Mouse (Mus musculus) kidney, postnatal 0 days (tissue): ENCODE data around the gene Piezo1. TPM values are rescaled to one million over a fixed set of nuclear protein-coding genes. Genes with fewer than 3 reads are reported as not detected.

Source experiments
- ATAC-seq: fragments of 200-750 bp; cut with Nextera tagmentation; replicated peaks from 2 replicates; pipeline ENCODE4 v1.8.0; 2017; ENCODE audit warnings: low read depth, moderate number of reproducible peaks, moderate TSS enrichment, moderate library complexity; ENCODE audit not compliant: low FRiP score
- DNase-seq: peaks from one replicate; pipeline ENCODE4 v3.0.0-alpha.2; 2016; ENCODE audit warnings: low spot score
- H3K27ac ChIP-seq: fragments of 300-500 bp; sonication (generic); 2 replicates; pipeline ENCODE4 v1.5.1; 2014; ENCODE audit warnings: mild to moderate bottlenecking
- H3K27me3 ChIP-seq: fragments of 300-500 bp; sonication (generic); 2 replicates; pipeline ENCODE4 v1.6.1; 2014; ENCODE audit warnings: low read length, mixed read lengths; ENCODE audit not compliant: insufficient read depth
- H3K36me3 ChIP-seq: fragments of 300-500 bp; sonication (generic); 2 replicates; pipeline ENCODE4 v1.6.1; 2014; ENCODE audit warnings: low read length, mixed read lengths; ENCODE audit not compliant: insufficient read depth
- H3K4me1 ChIP-seq: fragments of 300-500 bp; sonication (generic); replicated peaks from 2 replicates; pipeline ENCODE4 v1.6.1; 2014; ENCODE audit warnings: antibody characterized with exemption, low read length, mixed read lengths; ENCODE audit not compliant: insufficient read depth
- H3K4me2 ChIP-seq: fragments of 300-500 bp; sonication (generic); 2 replicates; pipeline ENCODE4 v1.6.1; 2014; ENCODE audit warnings: mild to moderate bottlenecking, low read length, moderate library complexity, mixed read lengths
- H3K4me3 ChIP-seq: fragments of 300-500 bp; sonication (generic); replicated peaks from 2 replicates; pipeline ENCODE4 v1.5.1; 2014; ENCODE audit warnings: low read depth, low read length
- H3K9ac ChIP-seq: fragments of 300-500 bp; sonication (generic); 2 replicates; pipeline ENCODE4 v1.6.1; 2014; ENCODE audit warnings: low read depth, low read length
- H3K9me3 ChIP-seq: fragments of 300-500 bp; sonication (generic); replicated peaks from 2 replicates; pipeline ENCODE4 v1.6.1; 2016; ENCODE audit warnings: low read length, inconsistent platforms, mixed read lengths
- CTCF ChIP-seq: IDR thresholded peaks from 2 replicates; pipeline ENCODE4 v1.5.1; 2016; ENCODE audit warnings: antibody characterized with exemption, low read depth, mild to moderate bottlenecking, moderate library complexity
- WGBS: fragments of 180-500 bp; shearing (Covaris S2); extraction: QIAGEN DNeasy Blood & Tissue Kit; methylation state at CpG from one replicate; pipeline ENCODE4 v1.1.7; 2014; 5-methylcytosine and 5-hydroxymethylcytosine counted together
- polyA plus RNA-seq: library from polyadenylated mRNA; unstranded; fragments of >200 nt; fragmentation: Nextera tagmentation; extraction: Ambion mirVana; gene quantifications from 2 replicates; pipeline ENCODE4 v1.2.1, GENCODE M21; 2015

Gene Piezo1
- polyA plus RNA-seq, 1 experiment from 2014 or later, result 14.9 TPM

DNA sequence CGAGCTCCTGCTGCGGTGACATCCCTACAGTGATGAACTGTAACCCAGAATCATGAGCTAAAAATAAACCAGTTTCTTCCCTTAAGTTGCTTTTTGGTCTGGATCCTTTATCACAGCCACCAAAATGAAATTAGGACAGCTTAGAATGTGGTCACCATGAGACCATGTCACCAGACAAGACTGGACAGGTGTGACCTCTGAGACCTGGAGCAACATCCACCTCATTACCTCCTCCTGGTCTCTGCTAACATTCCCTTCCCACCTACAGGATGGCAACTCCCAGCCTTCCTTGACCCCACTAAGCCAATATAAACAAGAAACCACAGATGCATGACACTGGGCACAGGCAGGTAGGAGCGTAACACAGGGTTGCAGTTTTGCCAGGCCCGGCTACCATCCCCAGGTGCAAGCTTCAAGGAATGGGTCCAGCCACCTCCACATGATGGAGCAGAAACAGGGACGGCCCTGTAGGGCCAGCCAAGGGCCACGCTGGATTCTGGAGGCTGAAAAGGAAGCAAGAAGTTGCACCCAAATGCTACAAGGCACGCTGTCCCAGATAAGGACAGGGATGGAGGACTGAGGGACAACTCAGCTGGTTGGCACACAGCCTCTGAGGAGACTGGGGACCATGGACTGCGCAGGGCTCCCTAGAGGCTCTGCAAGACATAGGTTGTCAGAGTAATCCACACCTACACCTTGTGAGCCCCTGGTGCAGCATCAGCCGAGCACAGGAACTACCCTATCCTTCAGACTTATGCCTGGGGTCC is 12.6 kb downstream of the Piezo1 start:
- Histone ChIP-seq H3K9me3 (no peaks in the 10 kb centered on the region), H3K4me3 (no peak overlapping the region), H3K4me1 (peaks cover 24% of the 10 kb centered on the region; the same call in 1 of the 2 replicates), H3K4me2 (no peak overlapping the region), H3K36me3 (0 out of 2 replicates have a peak, but pooled peaks cover 2% of the 10 kb centered on the region), H3K27ac (0 out of 2 replicates have a peak overlapping the region, but pooled peaks have one; percentile 85), H3K27me3 (no peaks in the 10 kb centered on the region), H3K9ac (no peak overlapping the region)
- ATAC-seq, result no peak
- no peak for TF ChIP-seq CTCF
- DNase-seq, result no peak
- 85% methylated on average over 9 of the region's 9 CpGs for WGBS

DNA sequence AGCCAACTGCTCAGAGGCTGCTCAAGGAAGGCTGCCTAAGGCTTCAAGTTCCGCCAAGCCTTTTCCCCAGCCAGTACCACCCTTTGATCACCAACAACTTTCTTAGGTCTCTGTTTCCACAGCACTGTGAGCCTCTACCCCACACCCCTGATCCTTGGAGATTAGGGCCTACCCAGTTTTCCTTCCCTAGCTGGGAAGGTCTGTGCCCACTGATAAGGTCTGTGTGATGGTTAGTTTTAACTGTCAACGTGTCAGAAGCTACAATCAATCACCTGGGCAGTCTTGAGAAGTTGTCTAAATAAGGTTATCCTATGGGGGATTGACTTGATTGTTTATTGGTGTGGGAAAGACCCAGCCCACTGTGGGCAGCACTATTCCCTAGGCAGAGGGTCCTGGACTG is 13.3 kb downstream of the Piezo1 start:
- Histone ChIP-seq H3K4me1 (peaks cover 24% of the 10 kb centered on the region; the same call in 1 of the 2 replicates), H3K4me2 (no peak overlapping the region), H3K9ac (no peak overlapping the region), H3K9me3 (no peaks in the 10 kb centered on the region), H3K36me3 (0 out of 2 replicates have a peak, but pooled peaks cover 2% of the 10 kb centered on the region), H3K27ac (peak overlapping the region; percentile 85), H3K27me3 (no peaks in the 10 kb centered on the region), H3K4me3 (no peak overlapping the region)
- DNase-seq (no peak), ATAC-seq (no peak)
- WGBS, result 81% methylated on average over 2 of the region's 2 CpGs
- no peak for TF ChIP-seq CTCF

DNA sequence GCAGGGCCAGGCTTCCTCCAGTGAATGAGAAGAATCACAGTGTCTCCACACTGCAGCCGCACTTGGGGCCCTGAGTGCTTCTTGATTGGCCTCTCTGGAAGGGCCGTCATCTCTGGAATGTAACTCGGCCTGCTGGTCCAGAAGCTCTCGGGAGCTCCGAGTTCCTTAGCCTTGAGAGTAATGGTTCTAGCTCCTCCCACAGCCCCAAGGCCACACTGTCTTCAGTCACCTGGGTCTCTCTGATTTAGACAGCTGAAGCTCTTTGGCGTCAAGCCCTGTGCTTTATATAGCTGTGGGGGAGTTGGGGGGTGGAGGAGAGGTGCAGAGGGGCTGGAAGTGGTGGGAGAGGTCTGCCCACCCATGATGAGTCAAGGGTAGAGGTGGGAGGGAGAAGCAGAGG is 14.1 kb downstream of the Piezo1 start:
- TF ChIP-seq CTCF, result no peak
- peak overlapping the region; percentile 85 for H3K27ac ChIP-seq
- no peaks in the 10 kb centered on the region for H3K9me3 ChIP-seq
- 0 out of 2 replicates have a peak, but pooled peaks cover under 1% of the 10 kb centered on the region for H3K36me3 ChIP-seq
- H3K27me3 ChIP-seq, result no peaks in the 10 kb centered on the region
- H3K4me2 ChIP-seq, result no peak overlapping the region
- WGBS, result 9% methylated on average over 6 of the region's 6 CpGs
- H3K9ac ChIP-seq, result no peak overlapping the region
- no peak overlapping the region for H3K4me3 ChIP-seq
- ATAC-seq (peak; percentile 85), DNase-seq (peak; percentile 93)
- H3K4me1 ChIP-seq, result peaks cover 25% of the 10 kb centered on the region; the same call in 1 of the 2 replicates

DNA sequence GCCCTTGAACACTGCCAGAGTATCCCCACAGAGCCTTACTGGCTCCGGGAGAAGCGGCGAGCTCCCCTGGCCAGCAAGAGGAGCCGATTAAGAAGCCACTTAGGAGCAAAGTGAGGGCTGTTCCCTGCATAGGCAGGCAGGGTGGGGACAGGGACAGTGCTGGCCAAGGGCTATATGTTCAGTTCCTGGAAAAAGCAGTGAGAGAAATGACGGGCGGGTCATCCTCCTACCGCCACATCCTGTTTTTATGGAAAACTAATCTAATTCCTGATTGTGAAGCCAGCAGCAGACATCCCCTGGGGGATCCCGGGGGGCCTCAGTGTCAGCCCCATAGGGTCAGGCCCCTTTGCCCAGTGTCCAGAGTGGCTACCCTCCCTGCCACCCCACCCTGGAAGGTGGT is 19.8 kb downstream of the Piezo1 start:
- DNase-seq (no peak), ATAC-seq (no peak)
- Histone ChIP-seq H3K36me3 (no peaks in the 10 kb centered on the region), H3K27ac (peak overlapping the region; percentile 57), H3K9ac (no peak overlapping the region), H3K27me3 (no peaks in the 10 kb centered on the region), H3K9me3 (no peaks in the 10 kb centered on the region), H3K4me2 (no peak overlapping the region), H3K4me1 (peaks cover 26% of the 10 kb centered on the region), H3K4me3 (no peak overlapping the region)
- 48% methylated on average over 8 of the region's 8 CpGs for WGBS
- no peak for TF ChIP-seq CTCF

DNA sequence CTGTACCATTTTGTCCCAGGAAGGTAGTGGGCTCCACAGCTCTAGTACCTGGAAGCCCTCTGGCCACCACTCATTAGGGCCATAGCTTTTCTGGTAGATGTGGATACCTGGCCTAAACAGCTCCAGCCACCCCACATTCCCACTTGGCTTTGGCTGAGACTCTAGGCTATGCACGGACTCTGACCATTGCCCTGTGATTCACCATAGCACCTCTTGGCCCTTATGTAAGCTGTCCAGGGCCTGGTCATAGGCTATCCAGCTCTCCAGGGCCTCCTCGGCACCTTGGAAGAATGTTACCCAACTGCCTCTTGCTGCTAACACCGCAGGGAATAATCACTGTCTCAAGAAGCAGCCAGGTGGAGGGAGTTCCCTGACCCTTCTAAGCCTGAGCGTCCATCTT is 22.0 kb downstream of the Piezo1 start:
- H3K9me3 ChIP-seq, result no peaks in the 10 kb centered on the region
- H3K9ac ChIP-seq, result no peak overlapping the region
- no peak overlapping the region for H3K27ac ChIP-seq
- DNase-seq (no peak), ATAC-seq (peak; percentile 41; the same call in 1 of the 2 replicates)
- H3K4me2 ChIP-seq, result no peak overlapping the region
- peaks cover 45% of the 10 kb centered on the region for H3K4me1 ChIP-seq
- no peak overlapping the region for H3K4me3 ChIP-seq
- no peaks in the 10 kb centered on the region for H3K27me3 ChIP-seq
- WGBS, result 88% methylated on average over 4 of the region's 4 CpGs
- no peaks in the 10 kb centered on the region for H3K36me3 ChIP-seq
- no peak for TF ChIP-seq CTCF

DNA sequence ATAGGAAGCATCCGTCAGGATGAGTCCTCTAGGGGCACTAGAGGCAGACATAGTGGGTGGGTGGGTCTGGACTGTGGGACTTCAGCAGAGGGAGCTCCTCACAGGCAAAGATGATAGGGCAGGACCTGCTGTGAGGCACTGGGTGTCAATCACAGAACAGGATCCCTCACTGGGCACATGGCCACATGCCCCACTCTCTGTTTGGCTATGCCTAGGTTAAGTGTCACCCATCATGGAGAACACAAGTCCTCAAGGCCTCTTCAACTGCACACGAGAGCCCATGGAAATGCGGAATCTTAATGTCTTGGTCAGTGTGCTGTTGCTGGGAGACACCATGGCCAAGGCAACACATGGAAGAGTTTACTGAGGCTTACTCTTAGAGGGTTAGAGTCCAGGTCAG is 23.2 kb downstream of the Piezo1 start:
- Histone ChIP-seq H3K9ac (no peak overlapping the region), H3K4me3 (no peak overlapping the region), H3K27me3 (no peaks in the 10 kb centered on the region), H3K27ac (0 out of 2 replicates have a peak overlapping the region, but pooled peaks have one; percentile 93), H3K36me3 (no peaks in the 10 kb centered on the region), H3K4me1 (peaks cover 58% of the 10 kb centered on the region), H3K9me3 (no peaks in the 10 kb centered on the region), H3K4me2 (no peak overlapping the region)
- DNase-seq (no peak), ATAC-seq (no peak)
- WGBS, result 93% methylated on average over 3 of the region's 3 CpGs
- no peak for TF ChIP-seq CTCF
